Mouse (Mus musculus): Measurements from ENCODE around the gene Gm6902. TPM values are rescaled to one million over a fixed set of nuclear protein-coding genes. Genes with fewer than 3 reads are reported as not detected.
"Not testable (repeated sequence)": the region's sequence is repeated elsewhere in the genome, so short reads cannot be mapped to it uniquely, and the experiment has no call there.

Gene Gm6902
- not detected in 2 replicates for polyA plus RNA-seq (2016; fragmentation: Nextera tagmentation; extraction: Ambion mirVana)

DNA sequence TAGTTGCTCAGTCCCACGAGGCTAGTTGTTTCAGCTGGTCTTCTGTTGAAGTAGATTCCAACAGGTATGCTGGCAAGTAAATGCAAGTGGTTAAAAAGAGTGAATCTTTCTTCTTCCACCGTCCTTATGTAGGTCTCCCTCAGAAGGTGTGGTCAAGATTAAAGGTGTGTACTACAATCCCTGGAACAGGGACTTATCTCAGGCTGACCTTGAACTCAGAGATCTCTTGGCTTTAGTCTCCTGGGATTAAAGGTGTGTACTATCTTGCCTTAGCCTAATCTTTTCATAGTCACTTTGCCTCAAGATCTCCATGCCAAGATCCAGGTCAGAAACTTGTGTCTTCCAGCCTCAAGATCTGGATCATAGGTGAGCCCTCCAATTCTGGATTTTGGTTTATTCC is at the start of gene Gm6902:
Gene Gm6902, minus strand, starts transcription at position 101 of the 400 bp plus-strand sequence.
- not testable (repeated sequence) for H3K4me3 ChIP-seq; H3K4me1 ChIP-seq (replicated peaks); H3K27ac ChIP-seq (ENCODE audit: poor library complexity, severe bottlenecking); H3K9ac ChIP-seq; H3K4me2 ChIP-seq; ATAC-seq (ENCODE audit: insufficient number of reproducible peaks, low FRiP score); H3K36me3 ChIP-seq; H3K9me3 ChIP-seq (replicated peaks); H3K27me3 ChIP-seq (replicated peaks)
- no CpG with 5 or more reads among the region's 2 CpGs for WGBS

DNA sequence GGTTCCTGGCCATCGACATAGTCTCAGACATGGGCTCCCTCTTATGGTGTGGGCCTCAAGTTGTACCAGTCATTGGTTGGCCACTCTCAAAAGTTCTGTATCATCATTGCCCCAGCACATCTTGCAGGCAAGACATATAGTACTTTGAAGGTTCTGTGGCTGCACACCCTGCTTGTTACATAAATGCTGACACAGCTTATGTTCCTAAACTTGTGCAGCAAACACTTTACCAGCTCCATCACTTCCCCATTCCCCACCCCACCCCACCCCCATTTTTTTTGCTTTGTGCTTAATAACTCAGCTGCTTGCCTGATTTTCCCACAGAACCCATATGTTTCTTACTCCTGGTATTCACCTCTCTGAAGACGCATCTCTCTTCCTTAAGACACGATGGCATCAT is 22.2 kb upstream of the Gm6902 start, which contains the start of gene Nlrp4e:
Gene Nlrp4e, plus strand, starts transcription at position 301 of the 400 bp plus-strand sequence.
- not testable (repeated sequence) for ATAC-seq (ENCODE audit: insufficient number of reproducible peaks, low FRiP score); H3K4me1 ChIP-seq (replicated peaks); H3K4me3 ChIP-seq; H3K36me3 ChIP-seq; H3K27me3 ChIP-seq (replicated peaks); H3K9ac ChIP-seq; H3K27ac ChIP-seq (ENCODE audit: poor library complexity, severe bottlenecking); H3K4me2 ChIP-seq
- peaks cover 17% of the 10 kb centered on the region for H3K9me3 ChIP-seq (replicated peaks)
- WGBS, result 70% methylated on average over 3 of the region's 3 CpGs

DNA sequence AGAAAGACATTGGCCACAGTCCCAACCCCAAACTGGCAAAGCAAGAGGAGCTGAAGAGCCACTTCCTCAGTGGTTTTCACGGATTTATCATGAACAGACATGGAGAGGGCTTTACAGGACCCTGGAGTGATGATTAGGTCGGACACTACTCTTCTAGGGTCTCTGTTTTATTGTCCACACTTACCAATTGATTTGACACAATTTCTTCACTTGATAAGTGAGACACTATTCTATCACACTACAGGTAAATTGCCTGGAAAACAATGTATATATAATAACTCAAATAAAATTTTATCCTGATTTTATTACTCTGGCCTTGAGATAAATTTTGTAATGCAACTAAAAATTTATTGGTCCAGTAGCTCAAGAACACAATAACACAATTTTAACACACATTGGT is 27.1 kb downstream of the Gm6902 start, which contains the start of gene Vmn1r166:
Gene Vmn1r166, minus strand, starts transcription at position 101 of the 400 bp plus-strand sequence.
- H3K27ac ChIP-seq (ENCODE audit: poor library complexity, severe bottlenecking); H3K9me3 ChIP-seq (replicated peaks); H3K9ac ChIP-seq; H3K36me3 ChIP-seq; H3K27me3 ChIP-seq (replicated peaks); H3K4me2 ChIP-seq; H3K4me1 ChIP-seq (replicated peaks); H3K4me3 ChIP-seq; ATAC-seq (ENCODE audit: insufficient number of reproducible peaks, low FRiP score): not testable (repeated sequence)
- WGBS, result no CpG with 5 or more reads among the region's 2 CpGs

Other genes with a start within 250 kb of the Gm6902 start
- not detected in 2 replicates for gene Vmn1r163, start 223.4 kb downstream of the Gm6902 start, polyA plus RNA-seq (2016; fragmentation: Nextera tagmentation; extraction: Ambion mirVana)
- gene Gm8720, start 211.4 kb downstream of the Gm6902 start, polyA plus RNA-seq (2016; fragmentation: Nextera tagmentation; extraction: Ambion mirVana), result not detected in 2 replicates
- gene Gm10662, start 134.4 kb downstream of the Gm6902 start, polyA plus RNA-seq (2016; fragmentation: Nextera tagmentation; extraction: Ambion mirVana), result not detected in 2 replicates
- not detected in 2 replicates for gene Vmn1r165, start 61.6 kb downstream of the Gm6902 start, polyA plus RNA-seq (2016; fragmentation: Nextera tagmentation; extraction: Ambion mirVana)
- not detected in 2 replicates for gene Vmn1r166, start 27.2 kb downstream of the Gm6902 start, polyA plus RNA-seq (2016; fragmentation: Nextera tagmentation; extraction: Ambion mirVana)
- gene Nlrp4e, start 22.3 kb upstream of the Gm6902 start, polyA plus RNA-seq (2016; fragmentation: Nextera tagmentation; extraction: Ambion mirVana), result not detected in 2 replicates
- gene Nlrp5, start 107.0 kb upstream of the Gm6902 start, polyA plus RNA-seq (2016; fragmentation: Nextera tagmentation; extraction: Ambion mirVana), result not detected in 2 replicates
- not detected in 2 replicates for gene Vmn1r167, start 228.3 kb upstream of the Gm6902 start, polyA plus RNA-seq (2016; fragmentation: Nextera tagmentation; extraction: Ambion mirVana)